Mouse (Mus musculus): ENCODE results near the gene Ncbp1.

- no peak for TF ChIP-seq CTCF (IDR thresholded peaks at IDR 0.05)
- no peak for TF ChIP-seq EP300 (IDR thresholded peaks at IDR 0.05)
Observed at GRCm38 (mm10) chr4:46164027-46164426, 25.6 kb downstream of the Ncbp1 start.

Data from lung, postnatal 0 days (tissue).